Mouse (Mus musculus): ENCODE measurements around the gene L3mbtl3.

The L3mbtl3 gene

DNA sequence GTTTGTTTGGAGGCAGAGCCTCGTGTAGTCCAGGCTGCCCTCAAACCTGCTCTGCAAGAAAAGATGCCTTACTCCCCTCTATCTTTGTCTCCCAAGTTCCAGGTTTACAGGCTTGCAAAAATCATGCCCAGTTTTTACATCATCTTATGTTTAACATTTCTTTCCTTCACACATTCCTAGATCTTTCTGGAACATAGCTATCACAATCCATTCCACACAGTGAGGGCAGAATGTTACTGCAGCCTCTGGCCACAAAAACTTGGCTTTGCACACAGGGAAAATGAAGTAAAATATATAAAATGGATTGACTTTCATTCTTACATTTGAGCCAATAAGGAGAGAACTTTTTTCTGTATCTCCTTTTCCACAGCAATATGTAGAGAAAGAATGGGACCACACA lies 136.7 kb downstream of the L3mbtl3 start:
- DNase-seq (ENCODE audit: low read depth, low spot score), result no peak

DNA sequence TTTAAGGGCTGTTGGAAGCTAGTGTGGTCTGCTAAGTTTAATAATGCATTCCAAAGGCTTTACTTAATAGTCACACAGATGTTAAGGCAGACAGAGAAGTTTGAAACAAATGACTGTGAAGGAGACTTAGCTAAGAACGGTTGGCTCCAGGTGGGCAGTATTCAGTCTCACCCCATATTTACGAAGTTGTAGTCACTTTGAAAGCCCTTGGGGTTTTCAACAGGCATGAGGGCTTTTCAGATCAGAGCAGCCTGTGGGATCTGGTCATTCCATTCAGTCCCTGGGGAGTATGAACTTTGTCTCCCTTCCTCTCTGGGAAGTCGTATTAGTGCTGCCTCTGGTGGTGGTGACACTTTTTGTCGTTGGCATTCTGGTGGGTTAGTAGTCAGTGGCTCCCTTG lies 137.2 kb downstream of the L3mbtl3 start:
- no peak for DNase-seq (ENCODE audit: low read depth, low spot score)

DNA sequence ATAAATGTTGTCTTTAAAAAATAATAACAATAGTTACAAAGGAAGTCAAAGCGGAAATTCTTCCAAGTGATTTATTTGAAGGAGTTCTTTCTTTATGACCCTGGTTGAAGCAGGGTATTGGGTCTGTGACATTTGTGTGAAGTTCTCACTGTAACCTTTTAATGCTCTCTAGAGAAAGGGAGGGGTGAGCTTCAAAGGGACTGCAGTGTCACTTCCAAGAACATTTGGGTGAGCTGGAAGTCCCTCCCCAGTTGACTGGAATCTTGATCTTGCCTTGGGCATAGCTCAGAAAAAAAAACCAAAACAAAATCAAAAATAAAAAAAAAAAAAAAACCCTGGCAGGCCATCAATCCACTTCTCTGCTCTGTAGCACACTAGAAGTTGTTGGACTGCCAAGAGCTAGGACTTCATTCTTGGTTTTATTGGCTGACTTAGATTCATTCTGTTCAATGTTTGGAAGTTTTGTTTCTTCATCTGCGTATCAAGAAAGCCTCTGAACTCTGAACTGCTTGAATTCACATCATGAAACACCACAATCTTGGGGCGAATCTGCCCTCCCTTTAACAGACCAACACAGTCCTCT lies 143.6 kb downstream of the L3mbtl3 start:
- no peak for DNase-seq (ENCODE audit: low read depth, low spot score)

DNA sequence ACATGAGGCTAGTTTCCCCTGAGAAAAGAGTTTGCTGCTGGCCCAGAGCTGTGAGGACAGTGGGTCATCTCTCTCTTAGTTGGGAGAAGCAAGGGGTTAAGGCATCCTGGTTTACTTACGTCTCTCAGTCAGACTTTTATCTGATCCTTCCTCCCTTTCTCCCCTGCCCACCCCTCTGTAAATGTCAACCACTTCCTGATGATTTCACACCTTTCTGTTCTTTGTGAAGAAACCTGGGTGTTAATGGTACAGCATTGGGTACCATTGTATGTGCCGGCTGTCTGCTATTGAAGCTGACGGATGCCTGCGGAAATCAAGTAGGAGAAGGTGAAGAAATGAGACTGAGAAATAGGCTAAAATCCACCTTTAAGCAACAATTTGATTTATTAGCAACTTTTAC lies 146.3 kb downstream of the L3mbtl3 start, which contains the start of gene Samd3:
Samd3 (plus strand) TSS at position 220 of the 400 bp plus-strand sequence.
- DNase-seq (ENCODE audit: low read depth, low spot score), result no peak

DNA sequence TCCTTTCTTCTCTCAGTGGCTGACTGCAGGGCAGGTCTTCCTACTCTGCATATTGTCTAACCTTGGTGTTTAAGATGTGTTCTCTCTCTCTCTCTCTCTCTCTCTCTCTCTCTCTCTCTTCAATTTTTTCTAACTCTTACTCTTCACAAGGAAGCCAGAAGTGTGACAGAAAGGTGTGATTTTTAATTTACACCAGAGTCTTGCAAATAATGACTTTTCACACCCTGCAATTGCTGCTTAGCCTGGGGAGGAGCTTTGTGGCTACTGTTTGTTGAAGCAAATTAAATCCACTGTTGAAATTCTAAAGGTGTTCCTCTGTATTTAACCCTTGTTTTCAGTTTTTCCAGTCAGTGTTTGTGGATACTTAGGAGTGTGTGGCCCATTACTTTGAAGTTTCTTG lies 147.6 kb downstream of the L3mbtl3 start:
- DNase-seq (ENCODE audit: low read depth, low spot score), result no peak

DNA sequence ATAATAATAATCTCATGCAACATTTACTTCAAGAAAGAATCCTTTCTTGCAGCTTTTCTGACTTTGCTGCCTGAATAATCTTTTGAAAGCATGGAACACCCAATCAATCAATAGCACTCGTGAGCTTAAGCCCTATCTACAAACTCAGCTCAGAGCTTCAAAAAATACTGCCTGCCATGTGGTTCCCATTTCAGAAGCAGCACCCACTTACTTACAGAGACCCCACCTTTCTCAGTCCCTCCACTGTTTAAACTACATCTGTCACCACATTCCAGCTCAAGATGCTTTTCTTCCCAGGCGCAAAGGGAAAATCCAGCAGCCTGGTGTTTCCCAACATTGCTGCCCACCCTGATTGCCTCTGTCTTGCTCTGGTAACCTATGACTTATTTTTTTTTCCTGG lies 149.0 kb downstream of the L3mbtl3 start:
- no peak for DNase-seq (ENCODE audit: low read depth, low spot score)

DNA sequence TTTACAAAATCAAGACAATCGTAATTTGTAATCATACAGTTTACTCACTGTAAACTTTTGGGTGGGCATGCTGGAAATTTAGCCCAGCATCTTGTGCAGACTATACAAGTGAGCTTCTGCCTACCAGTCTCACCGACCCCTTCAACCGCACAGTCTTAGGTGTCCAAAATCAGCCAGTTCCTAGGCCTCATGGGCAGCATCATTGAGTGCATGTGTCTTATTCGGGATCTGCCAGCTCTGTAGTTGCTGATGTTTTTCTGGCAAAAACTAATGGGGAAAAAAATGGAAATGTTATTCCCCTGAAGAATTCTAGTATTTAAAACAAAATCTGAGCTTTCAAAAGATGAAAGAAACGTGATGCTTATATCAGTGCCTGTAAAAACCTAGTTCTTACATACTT lies 149.5 kb downstream of the L3mbtl3 start:
- DNase-seq (ENCODE audit: low read depth, low spot score), result no peak

All from R1 (cell line).